Mouse (Mus musculus) thymus, postnatal 10 days (tissue): ENCODE results near the gene Yap1.

Source experiments
- DNase-seq, 2 experiments: peaks; one replicate each; pipeline ENCODE4 v3.0.0; 2021; ENCODE audit warnings: low spot score in 2 of 2

The Yap1 gene

DNA sequence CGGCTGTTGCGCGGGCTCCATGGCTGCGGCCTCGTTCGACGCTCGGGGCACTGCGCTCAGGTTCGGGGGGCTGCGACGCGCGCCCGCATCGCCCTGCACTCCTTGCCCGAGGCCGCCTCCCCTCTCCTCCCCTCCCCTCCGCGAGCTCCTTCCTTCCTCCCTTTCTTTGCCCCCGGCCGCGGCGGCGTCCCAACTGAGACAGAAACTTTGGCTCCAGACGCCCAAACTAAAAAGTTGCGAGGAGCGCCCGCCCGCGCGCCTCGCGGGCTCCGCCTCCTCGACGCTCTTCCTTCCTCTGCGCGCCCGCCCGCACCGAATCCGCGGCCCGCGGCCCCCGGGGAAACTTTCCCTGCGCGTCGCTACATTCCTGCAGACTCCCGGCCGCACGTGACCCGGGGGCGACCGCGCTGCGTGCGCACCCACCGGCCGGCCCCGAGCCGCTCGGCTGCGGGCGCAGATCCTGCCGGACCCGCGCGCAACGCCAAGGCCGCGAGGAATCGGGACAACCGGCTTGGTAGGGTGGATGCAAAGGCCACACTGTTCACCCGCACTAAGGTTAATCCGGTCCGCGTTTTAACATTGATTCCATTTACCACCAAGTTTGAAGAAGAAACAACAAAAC lies at the start of gene Yap1:
Gene Yap1, minus strand, starts transcription at position 227 of the 622 bp plus-strand sequence.
- DNase-seq: peak; percentile 16 to 54

DNA sequence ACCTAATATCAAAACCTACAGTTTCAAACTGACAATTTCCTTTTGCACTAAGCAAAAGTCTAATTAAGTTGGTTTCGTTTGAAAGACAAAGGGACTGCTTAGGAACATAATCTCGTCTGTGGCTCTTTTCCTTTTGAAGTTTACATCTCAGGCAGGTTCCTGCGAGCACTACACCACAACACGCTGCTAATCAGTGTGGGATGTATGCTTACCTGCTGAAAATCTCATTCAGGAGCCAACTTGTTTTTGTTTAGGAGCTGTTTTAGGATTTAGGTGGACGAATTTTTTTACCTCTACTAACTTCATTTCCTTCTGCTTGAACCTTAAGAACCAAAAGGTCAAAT lies 38.6 kb upstream of the Yap1 start:
- no peak for DNase-seq

DNA sequence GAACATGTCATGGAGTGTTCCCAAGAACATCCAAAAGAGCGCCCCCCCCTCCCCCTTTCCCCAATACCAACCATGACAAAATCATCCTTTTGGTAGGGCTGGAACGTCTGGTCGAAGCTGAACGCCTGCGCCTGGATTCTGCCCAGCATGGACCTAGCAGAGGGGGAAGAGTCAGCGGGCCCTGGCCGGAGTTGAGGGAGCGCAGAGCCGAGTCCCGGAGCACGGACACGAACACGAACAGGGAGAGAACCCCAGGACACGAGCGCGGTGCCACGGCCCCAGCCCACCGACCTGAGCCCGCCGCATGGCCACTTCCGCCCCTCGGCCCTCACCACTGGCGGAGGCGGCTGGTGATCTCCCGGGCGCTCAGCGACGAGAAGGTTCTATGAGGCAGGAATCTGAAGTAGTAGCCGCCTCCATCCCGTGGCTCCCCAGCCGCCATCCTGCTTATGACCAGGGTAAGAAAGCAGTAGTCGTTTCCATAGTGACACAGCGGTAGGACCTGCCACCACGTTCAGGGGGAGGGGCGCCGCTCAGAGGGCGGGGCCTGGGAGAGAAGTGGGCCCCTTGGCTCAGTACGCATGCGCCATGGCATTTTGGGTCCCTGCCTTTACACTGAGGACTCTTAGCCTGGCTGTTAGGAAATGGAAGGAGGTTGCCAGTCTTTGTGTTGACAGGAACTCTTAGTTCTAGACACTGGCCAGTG lies 38.1 kb upstream of the Yap1 start, which contains the start of gene Cfap300:
Gene Cfap300, minus strand, starts transcription at position 486 of the 706 bp plus-strand sequence.
- peak; percentile 91 to 96 for DNase-seq

DNA sequence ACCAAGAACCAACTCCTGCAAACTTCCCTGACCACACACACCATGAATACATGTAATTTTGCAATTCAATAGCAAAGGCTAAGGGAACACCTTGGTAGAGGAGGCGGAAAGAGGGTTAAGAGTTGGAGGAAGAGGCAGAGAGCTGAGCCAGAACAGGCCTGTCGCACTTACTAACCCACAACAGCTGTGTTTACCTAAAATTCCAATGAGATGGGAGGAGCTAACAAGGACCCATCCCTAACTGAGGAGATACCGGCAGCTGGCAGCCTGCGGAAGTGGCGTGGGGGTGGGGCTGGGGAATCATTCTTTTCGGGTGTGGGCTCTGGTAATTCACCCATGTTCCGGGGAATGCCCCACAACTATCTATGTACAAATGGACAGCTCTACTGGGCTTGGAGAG lies 31.1 kb upstream of the Yap1 start:
- DNase-seq: no peak

DNA sequence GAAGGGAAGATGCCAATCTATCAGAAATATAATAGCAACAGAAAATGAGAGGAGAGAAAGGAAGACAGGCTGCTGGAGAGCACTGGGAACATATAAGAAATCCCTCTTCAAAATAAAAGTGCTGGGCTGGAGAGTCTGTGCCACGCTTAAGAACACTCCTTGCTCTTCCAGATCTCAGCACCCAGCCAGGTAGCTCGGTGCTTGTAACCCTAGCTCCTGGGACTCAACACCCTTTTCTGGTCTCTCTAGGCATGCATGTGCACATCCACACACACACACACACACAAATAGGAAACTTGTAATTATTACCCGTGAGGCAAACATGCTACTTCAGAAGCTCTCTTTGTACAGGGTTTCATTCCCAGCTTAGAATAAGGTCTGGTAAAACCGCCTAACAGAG lies 30.7 kb upstream of the Yap1 start:
- no peak for DNase-seq

DNA sequence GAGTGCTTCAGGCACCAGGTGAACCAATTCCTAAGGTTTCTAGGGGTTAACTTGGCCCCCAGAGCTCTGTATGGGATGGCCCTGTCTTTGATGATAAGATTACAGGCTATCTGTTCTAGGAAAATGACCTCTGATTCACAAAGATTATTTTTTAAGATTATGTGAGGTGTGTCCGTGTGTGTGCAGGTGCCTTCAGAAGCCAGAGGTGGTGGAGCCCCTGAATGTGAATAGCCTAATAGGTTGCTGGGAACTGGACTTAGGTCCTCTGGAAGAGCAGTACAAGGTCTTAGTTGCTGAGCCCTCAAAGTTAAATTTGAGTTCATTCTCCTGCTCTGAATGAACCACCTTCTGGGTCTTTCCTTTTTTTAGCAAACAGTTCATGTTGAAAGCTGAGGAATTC lies 29.7 kb upstream of the Yap1 start:
- DNase-seq: no peak

DNA sequence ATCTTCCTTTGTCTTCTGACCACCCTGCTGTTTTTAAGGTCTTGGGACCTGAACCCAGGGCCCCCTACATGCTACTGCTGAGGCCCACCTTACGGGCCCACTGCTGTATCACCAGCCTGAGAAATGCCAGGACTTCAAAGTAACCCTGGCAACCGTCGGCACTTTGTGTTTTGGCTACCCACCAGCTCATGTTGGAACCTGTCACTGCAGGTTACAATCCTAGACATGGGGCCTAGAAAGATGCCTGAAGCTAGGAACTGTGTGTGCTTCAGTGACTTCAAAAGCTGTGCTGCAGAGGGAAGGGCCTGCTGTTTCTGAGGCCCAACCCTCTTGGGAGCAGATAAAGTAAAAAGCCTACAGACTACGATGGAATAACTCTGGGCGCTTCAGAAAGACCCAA lies 28.5 kb upstream of the Yap1 start:
- no peak for DNase-seq

DNA sequence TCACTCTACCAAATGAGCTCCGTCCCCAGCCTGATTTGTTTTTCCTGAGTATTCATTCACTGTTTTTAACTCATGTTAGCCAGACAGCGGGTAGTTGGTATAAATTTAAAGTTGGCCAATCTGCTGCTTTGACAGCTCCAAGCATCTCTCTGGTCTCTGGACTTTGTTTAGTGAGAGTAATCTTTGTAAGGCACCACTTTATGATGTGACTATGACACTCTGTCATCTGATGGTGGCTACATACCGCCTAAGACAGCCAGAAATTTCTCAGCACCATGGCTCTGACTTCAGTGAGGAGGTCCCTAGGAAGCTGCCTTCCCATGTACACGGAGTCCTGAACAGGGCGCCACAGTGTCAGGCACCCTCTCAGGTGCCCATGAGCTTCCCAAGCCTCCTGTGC lies 14.2 kb upstream of the Yap1 start:
- no peak for DNase-seq

DNA sequence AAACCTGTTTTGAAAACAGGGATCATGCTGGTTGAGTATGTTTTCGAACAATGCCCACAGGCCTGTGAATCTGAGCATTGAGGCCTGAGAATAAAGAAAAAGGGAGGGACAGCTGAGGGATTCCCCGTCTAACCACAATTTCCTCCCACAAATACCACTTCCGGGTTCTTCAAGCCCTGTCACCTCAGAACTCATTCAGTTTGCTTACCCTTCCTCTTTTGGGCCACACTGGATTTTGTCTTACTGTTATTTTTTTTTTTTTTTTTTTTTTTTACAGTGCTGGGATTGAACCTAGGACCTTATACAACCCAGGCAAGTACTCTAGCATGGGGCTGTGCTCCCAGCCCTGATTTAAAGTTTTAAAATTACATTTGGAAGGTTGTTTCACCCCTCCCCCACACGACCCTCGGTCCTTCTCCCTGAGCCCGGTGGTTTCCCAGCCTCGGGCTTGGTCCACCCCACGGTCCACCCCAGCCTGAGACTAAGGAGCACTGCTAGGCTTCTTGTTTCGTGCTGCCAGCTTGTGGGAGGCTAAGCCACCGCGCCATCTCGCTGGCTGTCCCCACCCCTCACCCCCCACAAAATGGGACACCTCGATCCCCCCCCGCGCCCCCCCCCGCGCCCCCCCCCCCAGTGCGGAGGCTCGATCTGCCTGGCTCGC lies 13.0 kb upstream of the Yap1 start:
- peak; percentile 16 to 44 for DNase-seq

DNA sequence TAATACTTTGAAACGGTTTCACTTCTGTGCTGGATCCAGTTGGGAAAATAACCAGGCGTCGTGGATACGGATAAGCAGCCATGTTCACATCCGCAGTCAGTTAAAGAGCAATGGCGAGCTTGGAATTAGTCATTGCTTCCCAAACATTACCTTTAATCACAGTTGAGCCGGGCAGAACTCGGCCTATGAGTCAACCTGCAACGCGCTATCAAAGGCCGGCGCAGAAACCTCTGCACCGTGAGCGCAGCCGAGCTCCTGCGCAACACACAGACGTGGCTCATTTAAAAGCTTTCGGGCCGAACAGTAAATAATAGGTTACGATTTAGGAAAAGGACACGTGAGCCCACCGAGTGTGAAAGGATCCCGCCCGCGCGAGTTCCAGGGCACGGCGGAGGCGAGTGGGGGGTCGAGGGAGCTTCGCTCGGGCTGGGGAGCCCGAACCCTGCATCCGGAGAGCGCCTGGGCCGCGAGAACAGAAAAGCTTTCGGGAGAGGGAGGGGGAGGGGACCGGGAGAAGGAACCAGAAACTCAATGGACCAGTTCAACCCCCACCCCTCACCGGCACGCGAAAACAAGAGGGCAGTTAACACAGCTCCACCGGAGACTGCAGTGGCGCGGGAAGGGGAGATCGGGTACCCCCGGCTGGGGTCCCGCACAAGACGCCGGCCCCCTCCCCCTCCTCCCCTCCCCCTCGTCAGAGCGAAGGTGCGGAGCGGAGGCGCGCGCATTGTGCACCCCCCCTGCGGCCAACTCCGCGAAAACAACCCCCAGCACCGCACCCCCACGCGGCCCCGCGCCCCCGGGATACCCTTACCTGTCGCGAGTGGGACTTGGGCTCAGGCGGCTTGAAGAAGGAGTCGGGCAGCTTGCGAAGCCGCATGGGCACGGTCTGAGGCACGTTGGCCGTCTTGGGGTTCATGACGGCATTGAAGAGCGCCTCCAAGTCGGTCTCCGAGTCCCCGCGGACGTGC lies 810 bp downstream of the Yap1 start:
- peak; percentile 3 to 6 for DNase-seq

DNA sequence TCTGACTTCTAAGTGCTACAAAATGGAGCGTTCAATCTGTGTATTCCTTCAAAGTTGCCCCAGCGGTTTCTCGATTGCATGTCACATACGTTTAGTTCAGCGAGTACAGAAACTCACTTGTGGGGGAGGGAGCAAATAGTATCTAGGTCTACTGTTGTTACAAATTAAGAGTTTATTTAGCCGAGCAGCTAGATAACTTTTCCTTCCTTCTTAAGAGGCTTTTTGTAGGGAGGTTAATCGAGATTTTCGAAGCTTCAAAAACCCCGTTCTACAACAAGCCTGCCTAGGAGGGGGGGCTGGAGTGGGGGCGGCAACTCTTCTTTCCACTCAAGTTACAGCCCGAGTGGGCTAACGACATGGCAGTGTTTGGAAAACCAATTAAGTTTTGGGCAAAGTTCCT lies 1.6 kb downstream of the Yap1 start:
- no peak for DNase-seq

DNA sequence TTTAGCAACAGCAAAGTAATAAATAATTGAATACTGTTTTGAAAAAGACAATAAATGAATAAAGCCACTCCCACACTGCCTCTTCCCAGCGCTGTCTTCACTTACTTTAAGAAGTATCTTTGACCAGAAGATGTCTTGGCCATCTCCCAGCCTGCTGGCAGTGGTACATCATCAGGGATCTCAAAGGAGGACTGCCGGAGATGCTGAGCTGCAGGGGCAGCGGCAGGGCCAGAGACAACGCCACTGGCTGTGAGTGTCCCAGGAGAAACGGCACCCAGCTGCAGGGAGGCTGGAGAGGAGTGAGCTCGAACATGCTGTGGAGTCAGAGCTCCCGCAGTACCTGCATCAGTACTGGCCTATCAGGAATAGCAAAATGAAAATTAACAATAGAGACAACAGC lies 3.0 kb downstream of the Yap1 start:
- DNase-seq: no peak

DNA sequence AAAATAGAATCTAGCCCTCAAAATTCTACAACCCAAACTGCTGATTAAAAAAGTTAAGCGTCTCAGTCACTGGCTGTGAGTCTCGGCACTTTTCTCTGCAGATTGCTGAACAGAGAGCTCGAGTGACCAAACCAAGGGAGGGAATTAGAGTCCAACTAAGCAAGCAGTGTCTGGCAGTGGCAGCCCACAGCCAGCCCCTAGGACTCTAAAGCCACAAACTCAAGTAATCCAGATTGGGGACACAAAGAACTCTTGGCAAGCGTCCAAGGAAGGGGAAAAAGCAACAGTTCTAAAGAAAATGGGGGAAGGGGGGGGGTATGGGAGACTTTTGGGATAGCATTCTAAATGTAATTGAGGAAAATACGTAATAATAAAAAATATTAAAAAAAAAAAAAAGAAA lies 10.1 kb downstream of the Yap1 start:
- DNase-seq: no peak

DNA sequence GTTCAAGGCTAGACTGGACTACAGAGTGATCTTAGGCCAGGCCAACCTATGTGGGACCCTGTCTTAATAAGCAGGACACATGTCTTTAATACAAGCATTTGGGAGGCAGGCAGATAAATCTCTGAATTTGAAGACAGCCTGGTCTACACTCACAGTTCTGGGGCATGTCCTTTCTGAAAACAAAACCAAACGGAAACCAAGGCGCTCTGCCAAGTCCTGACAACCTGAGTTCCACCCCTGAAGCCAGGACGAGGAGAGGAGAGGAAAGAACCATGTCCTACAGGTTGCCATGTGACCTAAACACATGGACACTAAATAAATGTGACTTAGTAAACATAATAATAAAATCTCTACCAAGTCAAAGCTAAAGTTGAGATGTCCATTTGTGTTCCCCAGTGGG lies 11.7 kb downstream of the Yap1 start:
- DNase-seq: no peak

DNA sequence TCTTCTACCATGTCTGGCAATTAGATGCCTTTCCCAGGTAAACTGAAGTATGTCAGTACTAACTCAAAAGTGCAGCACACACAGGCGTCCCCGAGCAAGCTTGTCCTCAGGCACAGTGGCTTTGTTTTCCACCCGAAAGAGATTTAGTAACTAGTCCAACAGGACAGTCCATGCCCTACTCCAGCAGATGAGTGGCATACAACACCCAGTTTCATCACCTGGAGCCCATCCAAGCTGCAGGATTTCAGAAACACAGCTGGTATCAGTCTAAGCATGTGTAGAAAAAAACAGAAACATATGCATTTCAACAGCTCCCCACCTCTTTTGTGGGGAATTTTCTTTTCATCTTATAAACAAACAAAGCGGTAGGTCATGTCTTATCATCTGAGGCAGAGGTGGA lies 13.5 kb downstream of the Yap1 start:
- DNase-seq: no peak

DNA sequence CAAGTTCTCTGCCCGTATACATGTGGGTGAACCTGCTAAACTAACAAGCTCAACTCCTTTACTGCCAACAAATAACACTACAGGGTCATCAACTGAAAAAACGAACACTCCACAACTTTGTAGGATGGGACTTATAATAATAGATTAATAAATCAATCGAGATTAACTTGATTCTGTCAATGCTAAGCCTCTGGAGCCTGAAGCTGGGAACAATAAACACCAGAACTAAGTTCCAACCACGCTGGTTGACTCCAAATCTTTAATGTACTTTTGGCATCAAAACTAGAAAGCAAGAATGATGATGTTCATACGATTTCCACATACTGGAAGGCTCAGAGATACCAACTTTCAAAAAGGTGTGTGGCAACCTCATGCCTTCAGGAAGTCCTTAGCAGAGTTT lies 17.3 kb downstream of the Yap1 start:
- DNase-seq: no peak

DNA sequence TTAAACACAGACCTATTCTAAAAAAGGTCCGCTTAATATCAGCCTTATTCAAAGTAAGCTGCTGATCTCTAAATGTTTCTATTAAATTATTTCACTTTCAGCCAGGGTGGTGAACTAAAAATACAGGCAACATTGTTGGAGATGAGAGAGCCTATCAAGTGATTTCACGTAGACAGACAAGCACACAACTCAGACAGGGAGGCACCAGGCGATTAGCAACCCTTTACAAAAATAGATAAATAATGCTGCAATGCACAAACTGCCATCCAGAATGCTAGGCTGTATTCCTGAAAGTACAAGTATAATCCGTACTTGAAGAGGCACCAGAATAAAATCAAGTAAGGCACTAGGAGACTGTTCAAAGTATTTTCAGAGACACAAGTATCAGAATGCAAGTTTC lies 20.1 kb downstream of the Yap1 start:
- DNase-seq: no peak

DNA sequence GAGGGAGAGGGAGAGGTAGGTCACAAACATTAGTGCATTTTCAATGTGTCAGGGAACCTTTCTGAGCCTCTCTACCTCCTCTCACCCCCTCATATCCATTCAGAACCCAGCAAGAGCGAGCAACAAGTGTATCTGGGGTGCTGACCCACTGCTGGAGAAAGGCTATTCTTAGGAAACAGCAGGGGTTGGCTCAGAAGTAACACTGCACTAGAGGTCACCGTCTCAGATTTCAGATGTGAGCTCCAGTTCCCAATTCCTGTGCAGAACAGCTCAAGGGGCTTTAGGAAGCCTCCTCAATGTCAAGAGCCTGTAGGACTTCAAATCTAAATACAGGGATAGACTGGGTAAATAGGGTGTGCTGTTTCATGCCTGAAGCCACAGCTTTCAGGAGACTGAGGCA lies 20.7 kb downstream of the Yap1 start:
- no peak for DNase-seq

DNA sequence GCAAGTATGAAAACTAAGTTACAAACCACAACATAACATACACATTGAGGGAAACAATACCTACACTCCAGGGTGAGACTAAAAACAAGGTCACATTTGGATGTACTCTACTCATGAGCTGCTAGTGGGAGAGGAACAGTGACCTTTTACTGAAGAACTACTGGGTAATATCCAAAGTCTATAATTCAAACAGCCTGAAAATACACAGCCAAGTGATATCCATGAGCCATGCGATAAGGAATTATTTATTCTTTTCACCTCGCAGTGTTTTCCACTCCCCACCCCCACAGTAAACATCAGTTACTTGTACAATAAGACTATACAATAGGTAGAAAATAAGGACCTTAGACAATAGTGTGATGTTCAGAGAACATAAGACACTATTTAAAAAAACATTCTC lies 24.2 kb downstream of the Yap1 start:
- no peak for DNase-seq

DNA sequence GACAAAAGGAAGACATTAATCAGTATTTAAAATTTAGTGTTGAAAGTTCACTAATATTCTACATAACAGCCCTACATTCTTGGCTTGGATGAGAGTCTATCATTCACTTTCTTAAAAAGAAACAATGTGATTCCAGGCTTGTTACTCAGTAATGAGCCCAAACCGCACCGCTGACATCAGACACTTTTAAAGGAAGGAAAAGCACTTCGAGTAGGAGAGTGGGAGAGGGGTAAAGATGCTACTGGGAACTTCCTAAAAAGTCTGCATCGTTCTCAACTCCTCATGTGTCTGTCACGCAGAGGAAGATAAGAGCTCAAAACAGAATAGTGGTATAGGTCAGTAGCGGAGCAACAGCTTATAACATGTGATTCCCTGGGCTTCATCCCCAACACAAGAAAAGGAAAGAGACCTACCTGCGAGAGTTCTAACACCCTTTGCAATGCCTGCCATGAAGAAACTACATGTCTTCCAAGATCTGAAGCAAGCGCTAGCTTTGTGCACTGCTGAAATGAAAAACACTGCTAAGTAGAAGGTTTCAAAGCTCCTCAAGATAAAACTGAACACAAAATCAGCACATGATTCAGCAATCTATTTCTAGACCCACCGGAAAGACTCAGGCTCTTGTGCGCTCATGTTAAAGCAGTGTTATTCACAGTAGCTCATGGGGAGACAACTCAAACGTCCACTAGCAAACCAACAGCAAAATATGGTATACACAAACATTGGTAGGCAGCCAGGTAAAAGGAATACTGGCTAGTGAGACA lies 25.1 kb downstream of the Yap1 start:
- DNase-seq: no peak

DNA sequence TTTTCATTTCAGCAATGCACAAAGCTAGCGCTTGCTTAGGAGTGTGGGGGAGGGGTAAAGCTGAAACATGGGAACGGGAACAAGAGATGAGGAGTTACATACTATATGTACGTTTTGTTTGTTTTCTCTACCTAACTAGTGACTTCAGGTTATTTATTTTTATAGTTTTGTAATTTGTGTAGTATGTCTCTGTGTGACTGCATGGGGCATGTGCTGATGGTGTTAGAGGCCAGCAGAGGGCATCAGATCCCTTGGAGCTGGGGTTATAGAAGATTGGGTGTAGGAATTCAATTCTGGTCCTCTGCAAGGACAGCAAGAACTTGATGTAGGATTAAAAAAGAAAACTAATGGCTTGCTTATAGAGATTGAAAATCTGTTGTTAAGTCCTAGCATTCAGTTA lies 25.9 kb downstream of the Yap1 start:
- DNase-seq: no peak
